Mouse (Mus musculus) erythroblast, embryonic 14.5 days (primary cell): ENCODE results near the gene Sypl2. TPM values are rescaled to one million over a fixed set of nuclear protein-coding genes. Genes with fewer than 3 reads are reported as not detected.

Experiments
- H3K27me3 ChIP-seq: 2 replicates; pipeline ENCODE4 v1.6.1; 2012; ENCODE audit warnings: inconsistent platforms; ENCODE audit not compliant: control insufficient read depth
- H3K36me3 ChIP-seq: 2 replicates; pipeline ENCODE4 v1.6.1; 2012; ENCODE audit warnings: mild to moderate bottlenecking, inconsistent platforms; ENCODE audit not compliant: control insufficient read depth
- H3K4me1 ChIP-seq: 2 replicates; pipeline ENCODE4 v1.6.1; 2012; ENCODE audit warnings: inconsistent platforms; ENCODE audit not compliant: control insufficient read depth
- H3K4me3 ChIP-seq: replicated peaks from 2 replicates; pipeline ENCODE3; 2012; ENCODE audit warnings: moderate library complexity, mild to moderate bottlenecking, inconsistent platforms
- H3K9me3 ChIP-seq: 2 replicates; pipeline ENCODE4 v1.6.1; 2012; ENCODE audit warnings: low read length, inconsistent platforms, mixed read lengths; ENCODE audit not compliant: control insufficient read depth
- GATA1 ChIP-seq: IDR thresholded peaks from 2 replicates; pipeline ENCODE4 v1.6.1; 2012; ENCODE audit warnings: low read length, inconsistent platforms, mixed read lengths
- TAL1 ChIP-seq: IDR thresholded peaks from 3 replicates; pipeline ENCODE4 v1.6.1; 2012; ENCODE audit warnings: low read length, inconsistent platforms, mixed read lengths
- polyA plus RNA-seq: library from polyadenylated mRNA; stranded (reverse); fragments of >175 nt; gene quantifications from 2 replicates; pipeline ENCODE4 v1.2.3, GENCODE M21; 2012

Gene Sypl2
- polyA plus RNA-seq, 1 experiment, result not detected

DNA sequence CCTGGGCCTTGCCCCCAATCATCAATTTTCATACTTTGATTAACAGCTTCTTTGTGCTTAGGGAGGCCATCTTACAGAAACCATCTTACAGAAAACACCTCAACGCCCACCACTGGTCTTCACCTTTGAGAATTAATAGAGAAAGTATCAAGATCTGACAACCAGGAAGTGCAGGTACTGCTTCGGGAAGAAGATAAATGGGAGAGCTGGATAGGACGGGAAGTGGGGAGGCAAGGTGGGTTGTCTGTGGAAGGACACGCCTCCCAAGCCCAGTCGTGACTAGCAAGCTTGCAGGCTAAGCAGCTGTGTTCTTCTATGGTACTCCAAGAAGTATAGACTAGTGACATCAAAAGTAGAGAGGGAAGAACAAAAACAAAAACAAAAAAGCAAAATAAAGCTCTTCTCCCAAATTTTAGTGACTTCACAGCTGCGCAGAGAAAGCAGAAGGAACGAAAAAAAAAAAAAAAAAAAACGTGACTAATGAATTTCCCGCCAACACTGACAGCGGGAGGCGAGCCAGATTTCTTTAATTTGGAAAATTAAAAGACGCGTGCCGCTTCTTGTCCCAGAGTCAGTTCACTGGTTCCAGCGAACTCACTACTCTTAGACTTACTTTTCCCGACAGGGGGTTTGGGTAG, 40.9 kb downstream of the Sypl2 start:
- TF ChIP-seq GATA1 (no peak), TAL1 (no peak)
- peaks cover 18% of the 10 kb centered on the region for H3K4me1 ChIP-seq
- H3K36me3 ChIP-seq, result no peaks in the 10 kb centered on the region
- peaks cover 67% of the 10 kb centered on the region for H3K27me3 ChIP-seq
- peak overlapping the region; percentile 67 for H3K4me3 ChIP-seq
- H3K9me3 ChIP-seq, result no peaks in the 10 kb centered on the region; the same call in 1 of the 2 replicates

DNA sequence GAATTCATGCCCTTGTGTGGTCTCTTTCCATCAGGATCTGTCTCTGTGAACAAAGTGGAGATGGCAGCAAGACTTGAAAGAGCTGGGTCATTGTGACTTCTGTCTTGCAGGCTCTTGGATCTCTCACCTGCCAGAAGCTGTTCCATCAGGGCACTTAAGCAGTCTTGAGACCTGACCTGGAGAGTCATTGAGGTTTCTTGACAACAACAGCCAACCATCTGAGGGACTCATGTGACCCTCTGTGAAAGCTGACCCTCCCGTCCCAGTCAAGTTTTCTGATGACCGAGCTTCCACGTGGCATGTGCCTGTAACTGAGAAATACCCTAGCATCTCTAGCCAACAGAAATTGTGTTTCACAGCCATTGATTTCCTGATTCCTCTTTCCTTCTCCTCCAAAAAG, 41.7 kb downstream of the Sypl2 start:
- Histone ChIP-seq H3K27me3 (peaks cover 65% of the 10 kb centered on the region), H3K36me3 (no peaks in the 10 kb centered on the region), H3K4me1 (peaks cover 18% of the 10 kb centered on the region), H3K9me3 (no peaks in the 10 kb centered on the region; the same call in 1 of the 2 replicates), H3K4me3 (no peak overlapping the region)
- TF ChIP-seq TAL1, result no peak
- TF ChIP-seq GATA1, result no peak

DNA sequence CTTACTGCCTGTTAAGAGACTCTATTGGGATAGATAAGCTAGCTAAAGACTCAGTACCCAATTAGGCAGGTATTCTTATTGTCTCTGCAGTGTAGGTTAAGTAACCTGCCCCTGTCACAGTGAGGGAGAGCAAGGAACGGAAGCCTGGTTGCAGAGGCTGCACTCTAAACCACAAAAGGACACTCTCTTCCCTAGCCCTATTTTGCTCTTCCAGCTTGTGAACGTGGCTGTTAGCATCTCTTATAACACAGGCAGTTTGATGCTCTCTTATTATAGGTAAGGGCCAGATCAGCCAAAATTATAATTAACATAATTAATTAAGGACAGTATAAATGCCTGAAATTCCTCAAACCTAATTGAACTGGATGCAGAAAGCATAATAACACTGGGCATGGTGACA, 45.9 kb downstream of the Sypl2 start:
- Histone ChIP-seq H3K9me3 (no peaks in the 10 kb centered on the region), H3K27me3 (peaks cover 28% of the 10 kb centered on the region), H3K4me3 (no peak overlapping the region), H3K36me3 (no peaks in the 10 kb centered on the region), H3K4me1 (peaks cover 2% of the 10 kb centered on the region)
- TF ChIP-seq TAL1 (no peak), GATA1 (no peak)

DNA sequence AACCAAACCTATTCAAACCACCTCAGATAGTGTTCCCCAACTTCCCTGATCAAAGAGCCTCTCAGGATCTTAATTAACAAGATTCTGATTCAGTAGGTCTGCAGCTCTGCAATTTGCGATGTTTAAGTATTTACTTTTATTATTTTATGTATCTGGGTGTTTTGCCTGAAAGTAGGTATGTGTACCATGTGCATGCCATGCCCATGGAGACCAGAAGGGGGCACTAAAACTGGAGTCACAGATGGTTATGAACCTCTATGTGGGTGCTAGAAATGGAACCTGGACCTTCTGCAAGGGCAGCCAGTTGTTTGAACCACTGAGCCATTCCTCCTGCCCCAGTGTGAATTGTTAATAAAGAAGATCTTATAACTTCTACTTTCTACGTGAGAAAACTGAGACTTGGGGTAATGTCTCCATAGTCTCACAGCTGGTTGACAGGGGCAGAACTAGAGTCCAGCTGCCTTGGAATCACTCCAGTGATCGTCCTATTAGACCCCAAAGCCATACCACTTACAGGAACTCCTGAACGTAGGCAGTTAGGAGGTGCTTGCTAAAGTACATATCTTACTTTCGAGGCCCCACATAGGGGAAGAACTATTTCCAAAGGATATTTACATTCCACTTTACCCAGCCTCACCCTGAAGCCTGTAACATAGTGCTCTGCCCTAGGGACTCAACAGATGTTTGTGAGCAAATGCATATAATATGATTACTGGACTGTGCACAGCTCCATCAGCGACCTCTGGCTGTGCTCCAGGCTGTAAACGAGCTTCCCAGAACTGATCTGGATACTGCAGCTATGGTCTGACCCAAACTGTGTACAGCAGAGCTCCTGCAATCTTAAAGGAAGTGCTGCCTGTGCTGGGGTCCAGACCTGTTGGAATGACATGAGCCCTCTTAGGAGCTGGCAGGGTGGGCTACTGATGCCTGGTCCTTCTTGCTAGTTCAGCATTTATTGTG, 47.4 kb downstream of the Sypl2 start:
- Histone ChIP-seq H3K4me3 (no peak overlapping the region), H3K27me3 (peaks cover 22% of the 10 kb centered on the region), H3K9me3 (no peaks in the 10 kb centered on the region), H3K4me1 (no peaks in the 10 kb centered on the region), H3K36me3 (no peaks in the 10 kb centered on the region)
- TF ChIP-seq TAL1 (no peak), GATA1 (no peak)

DNA sequence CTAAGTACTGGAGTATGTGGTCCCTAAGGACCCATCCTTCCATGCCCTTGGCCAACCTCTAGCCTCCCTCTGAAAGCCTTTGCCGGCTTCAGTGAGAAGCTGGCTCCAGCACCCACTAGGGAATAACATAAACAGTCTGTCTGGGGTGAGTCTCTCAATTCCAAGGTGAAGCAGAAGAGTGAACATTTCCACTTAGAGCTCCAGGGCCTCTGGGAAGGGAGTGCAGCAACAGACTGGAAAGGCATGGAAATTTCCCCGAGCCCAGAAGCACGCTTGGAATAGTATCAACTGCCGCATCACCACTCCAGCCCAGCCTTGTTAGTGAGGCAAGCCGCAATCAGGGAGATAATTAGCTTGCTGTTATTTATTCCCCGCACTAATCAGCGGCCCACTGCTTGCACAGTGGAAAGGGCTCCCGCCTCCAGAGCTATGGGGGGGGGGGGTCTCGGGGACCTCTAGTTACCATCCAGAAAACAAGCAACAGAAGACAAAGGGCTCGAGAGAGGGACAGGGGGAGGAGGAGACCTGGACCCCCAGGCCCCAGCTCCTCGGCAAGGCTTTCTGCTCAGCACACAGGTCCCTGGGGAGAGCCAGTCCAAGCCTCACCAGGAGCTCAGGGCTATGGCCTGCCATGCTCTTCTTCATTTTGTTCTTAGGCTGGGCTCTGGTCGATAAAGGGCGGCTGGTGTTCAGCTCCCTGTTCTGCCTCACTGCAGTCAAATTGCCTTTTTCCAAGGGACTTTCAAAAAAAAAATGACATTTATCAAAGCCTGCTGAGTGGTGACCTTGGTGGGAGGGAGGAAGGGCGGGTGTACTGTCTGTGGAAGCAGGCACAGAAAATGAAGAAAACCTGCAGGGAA, 51.5 kb downstream of the Sypl2 start:
- no peak overlapping the region for H3K4me3 ChIP-seq
- H3K4me1 ChIP-seq, result no peaks in the 10 kb centered on the region
- TF ChIP-seq GATA1, result no peak
- TF ChIP-seq TAL1, result no peak
- no peaks in the 10 kb centered on the region for H3K9me3 ChIP-seq
- H3K36me3 ChIP-seq, result no peaks in the 10 kb centered on the region
- peaks cover 11% of the 10 kb centered on the region for H3K27me3 ChIP-seq

DNA sequence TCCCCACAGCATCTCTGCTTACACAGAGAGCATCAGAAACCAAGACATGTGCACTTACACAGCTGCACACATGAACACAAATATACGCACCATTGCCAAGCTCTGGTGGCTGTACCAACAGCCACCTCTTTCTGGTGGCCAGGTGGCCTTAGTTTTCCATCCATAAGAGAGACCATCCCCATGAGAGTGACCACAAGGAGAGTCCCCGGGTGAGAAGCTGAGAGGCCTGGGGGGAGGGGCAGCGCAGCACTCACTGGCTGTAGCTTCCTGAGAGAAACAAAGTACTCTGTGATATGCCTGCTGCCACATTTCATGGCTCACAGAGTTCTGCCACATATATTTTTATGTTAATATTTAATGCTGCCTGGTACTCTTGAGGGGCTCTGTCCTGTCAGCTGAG, 57.2 kb downstream of the Sypl2 start:
- no peaks in the 10 kb centered on the region for H3K9me3 ChIP-seq
- peaks cover 2% of the 10 kb centered on the region; the same call in 1 of the 2 replicates for H3K27me3 ChIP-seq
- TF ChIP-seq TAL1, result no peak
- no peak for TF ChIP-seq GATA1
- H3K36me3 ChIP-seq, result no peaks in the 10 kb centered on the region
- H3K4me1 ChIP-seq, result no peaks in the 10 kb centered on the region
- H3K4me3 ChIP-seq, result no peak overlapping the region

DNA sequence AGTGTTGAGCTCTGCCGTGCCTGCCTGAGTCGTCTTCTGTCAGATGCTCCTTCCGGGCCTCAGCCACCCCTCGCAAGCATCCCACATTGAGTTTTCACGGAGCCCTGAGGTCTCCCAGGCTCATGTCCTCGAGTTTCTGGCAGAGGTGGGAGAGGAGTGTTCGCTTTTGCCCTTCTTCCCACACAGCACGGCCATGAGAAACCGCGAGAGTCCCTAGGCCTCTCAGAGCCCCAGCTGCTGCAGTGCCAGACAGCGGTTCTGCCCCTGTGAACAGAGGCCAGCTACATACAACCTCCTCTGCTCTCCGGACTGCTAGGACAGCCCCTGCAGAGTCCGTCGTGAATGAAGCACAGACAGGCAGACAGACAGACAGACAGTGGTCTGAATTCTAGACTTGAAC, 58.9 kb downstream of the Sypl2 start:
- H3K36me3 ChIP-seq, result no peaks in the 10 kb centered on the region
- H3K4me3 ChIP-seq, result no peak overlapping the region
- TF ChIP-seq TAL1 (no peak), GATA1 (no peak)
- H3K27me3 ChIP-seq, result peaks cover 4% of the 10 kb centered on the region; the same call in 1 of the 2 replicates
- H3K4me1 ChIP-seq, result no peaks in the 10 kb centered on the region
- no peaks in the 10 kb centered on the region for H3K9me3 ChIP-seq

DNA sequence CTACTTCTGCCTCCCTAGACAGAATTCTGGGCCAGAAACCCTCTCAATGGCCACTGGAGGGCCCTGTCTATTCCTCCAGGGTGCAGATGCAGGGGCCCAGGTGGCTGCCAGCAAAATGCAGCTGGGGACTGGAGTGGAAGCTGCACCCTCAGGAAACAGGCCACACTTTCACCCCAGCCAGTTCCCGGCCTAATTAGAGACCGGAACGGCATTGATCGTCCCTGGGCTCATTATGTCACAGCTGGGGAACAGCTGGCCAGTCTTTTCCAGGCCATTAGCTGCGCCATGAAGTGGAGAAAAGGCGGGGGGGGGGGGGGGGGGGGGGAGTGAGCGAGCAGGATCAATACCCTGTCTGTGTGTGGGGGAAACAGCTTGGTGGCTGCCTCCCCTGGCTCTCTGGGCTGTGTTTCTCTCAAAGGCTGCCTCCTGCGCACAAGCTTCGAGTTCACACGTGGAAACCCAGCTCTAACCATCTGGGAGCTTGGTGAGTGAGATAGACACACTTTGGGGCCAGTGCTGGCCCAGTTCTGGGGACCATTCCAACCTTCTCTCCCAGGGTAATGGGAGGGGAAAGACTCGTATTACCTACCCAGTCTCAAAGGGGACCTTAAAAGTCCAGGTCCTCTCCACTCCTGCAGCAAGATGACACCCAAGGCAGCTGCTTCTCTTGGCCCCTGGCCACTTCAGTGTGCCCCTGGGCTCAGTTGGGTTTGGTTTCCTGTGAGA, 59.8 kb downstream of the Sypl2 start:
- Histone ChIP-seq H3K4me1 (no peaks in the 10 kb centered on the region), H3K4me3 (no peak overlapping the region), H3K36me3 (no peaks in the 10 kb centered on the region), H3K27me3 (peaks cover 3% of the 10 kb centered on the region), H3K9me3 (no peaks in the 10 kb centered on the region)
- TF ChIP-seq GATA1 (no peak), TAL1 (no peak)
